Mouse (Mus musculus) ovary, adult 18-20 months (tissue): Measurements from ENCODE around the gene Fstl5.

Experiments
- DNase-seq: peaks from one replicate; pipeline ENCODE4 v3.0.0; 2022; ENCODE audit warnings: low spot score, mixed read lengths

Fstl5 gene

GRCm38 (mm10) chr3:76508811-76509210 is 434.7 kb downstream of the Fstl5 start:
- DNase-seq = no peak

DNA sequence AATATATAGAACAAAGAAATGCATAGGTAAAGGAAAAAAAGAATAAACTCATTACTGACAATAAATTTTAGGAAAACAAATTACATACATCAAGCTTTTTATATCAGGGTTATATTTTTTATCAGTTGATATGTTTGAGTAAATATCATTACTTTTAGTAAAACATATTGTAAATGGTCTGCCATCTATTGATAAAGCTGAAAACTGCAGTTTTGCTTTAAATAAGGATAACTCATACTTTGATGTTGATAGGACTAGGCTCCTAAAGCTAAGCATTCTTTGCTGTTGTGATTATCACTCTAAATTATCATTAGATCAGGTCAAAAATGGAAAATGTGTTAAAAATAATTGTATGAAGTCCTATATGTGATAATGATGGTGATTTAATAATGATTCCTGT is 493.3 kb downstream of the Fstl5 start:
- DNase-seq = no peak

DNA sequence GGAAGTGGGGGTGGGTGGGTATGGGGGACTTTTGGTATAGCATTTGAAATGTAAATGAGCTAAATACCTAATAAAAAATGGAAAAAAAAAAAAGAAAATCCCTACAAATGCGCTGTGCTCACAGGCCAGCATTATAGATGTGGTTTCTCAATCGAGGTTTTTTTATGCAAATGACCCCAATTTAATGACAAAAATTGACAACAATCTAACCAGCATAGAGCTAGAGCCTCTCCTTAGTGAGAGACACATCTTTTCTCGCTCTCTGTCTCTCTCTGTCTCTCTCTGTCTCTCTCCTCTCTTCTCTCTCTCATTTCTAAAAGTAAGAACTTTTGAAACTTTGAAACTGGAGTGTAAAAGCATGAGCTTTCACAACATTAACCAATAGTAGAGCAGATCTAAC is 498.4 kb downstream of the Fstl5 start:
- DNase-seq = no peak

DNA sequence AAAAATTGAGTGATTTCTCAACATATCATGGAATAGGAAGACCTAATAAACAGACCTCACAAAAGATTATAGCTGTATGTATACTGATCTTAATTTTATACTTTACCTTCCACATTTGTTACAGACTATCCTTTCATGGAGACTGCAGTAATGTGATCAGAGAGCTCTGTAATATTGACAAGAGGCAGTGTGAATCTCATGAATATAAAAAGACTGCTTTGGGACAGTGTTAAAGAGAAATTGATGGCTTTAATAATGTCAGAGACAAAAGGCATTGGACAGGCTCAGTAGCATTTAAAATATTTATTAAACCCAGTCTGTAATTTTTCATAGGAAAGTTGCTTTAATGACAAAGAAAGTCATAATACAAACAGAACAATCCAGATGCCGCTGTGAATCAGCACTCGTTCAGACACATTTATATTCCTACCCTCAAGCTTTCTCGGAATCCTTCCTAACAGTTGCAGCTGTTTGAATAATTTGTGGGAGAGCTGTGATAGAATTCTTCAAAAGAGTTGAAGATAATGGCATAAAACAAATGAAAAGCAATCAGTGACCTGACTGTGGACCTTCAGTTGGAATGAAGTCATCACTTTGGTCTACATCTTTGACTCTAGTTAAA is 499.0 kb downstream of the Fstl5 start:
- no peak for DNase-seq

- no peak for DNase-seq
These were observed 519.1 kb downstream of the Fstl5 start for GRCm38 (mm10) chr3:76593148-76593547.

DNA sequence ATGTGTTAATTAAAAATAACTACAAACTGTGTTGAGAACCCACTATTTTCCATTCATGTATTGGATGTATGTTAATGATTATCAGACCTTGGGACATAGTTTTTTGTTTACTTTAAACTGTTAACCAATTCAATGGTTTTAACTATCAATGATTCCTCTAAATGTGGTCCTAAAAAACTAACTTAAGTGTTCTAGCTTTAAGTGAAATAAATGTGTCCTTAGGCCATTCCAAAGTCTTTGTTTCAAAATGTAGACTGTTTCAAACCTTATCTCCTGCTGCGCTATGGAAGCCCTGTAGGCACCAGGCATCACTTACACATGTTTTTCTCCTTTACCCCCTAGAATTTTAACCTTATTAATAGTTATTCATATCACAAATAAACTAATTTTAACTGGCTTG is 546.0 kb downstream of the Fstl5 start:
- DNase-seq = no peak

DNA sequence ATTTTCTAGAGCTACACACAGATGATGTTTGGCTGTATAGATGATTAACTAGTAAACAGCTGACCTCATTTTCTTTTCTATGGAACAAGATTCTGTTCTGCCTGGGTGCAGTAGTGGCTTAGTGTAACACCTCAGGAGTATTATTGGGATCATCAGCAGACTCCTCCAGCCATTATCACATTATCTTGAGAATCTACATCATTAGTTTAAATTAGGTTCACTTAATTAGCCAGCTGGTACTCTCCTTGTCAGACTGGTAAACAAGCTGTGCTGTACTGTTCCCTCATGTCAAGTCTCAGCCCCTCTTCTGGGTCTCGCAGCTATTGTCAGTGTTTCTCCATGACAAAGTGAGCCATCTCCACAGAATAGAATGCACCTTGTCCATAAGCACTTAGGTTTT is 580.2 kb downstream of the Fstl5 start:
- no peak for DNase-seq

DNA sequence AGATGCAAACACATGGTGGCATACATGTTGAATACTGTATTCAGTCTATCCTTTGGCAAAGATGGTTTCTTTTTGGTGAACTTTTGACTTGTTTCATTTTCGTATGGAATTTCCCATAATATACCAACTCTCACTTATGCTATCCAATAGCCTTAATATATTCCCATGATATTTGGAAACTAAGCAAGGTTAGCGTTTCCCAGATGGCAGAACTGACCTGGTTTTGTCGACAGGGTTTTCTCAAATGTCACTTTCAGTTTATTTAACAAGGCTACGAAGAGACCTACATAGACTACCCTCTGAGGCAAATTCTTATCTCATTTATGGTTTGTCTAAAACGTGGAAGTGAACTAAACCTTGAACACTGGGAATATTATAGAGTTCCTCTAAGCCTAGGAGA is 596.8 kb downstream of the Fstl5 start:
- DNase-seq = no peak

- DNase-seq = no peak
These were observed 601.9 kb downstream of the Fstl5 start for GRCm38 (mm10) chr3:76676006-76676405.

GRCm38 (mm10) chr3:76679853-76680545 is 605.9 kb downstream of the Fstl5 start:
- no peak for DNase-seq

- no peak for DNase-seq
These were observed 606.4 kb downstream of the Fstl5 start for GRCm38 (mm10) chr3:76680546-76680883.

GRCm38 (mm10) chr3:76697134-76697629 is 623.1 kb downstream of the Fstl5 start:
- no peak for DNase-seq

DNA sequence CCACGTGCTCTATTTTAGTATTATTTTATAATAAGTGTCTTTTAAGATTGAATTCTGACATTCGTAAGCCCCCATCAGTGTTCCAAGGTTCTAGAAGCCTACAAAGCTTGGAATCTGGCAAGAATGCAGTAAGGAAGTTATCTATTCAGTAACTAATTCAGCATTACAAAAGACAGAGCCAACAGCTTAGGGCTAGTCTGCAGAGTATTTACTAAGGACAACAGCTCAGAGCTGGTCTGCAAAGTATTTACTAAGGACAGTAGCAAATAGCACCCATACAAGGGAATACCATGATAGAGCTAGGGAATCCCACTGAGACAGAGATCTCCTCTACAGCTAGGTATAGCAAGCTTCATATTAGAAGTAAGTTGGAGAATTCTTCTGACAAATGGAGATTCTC is 665.2 kb downstream of the Fstl5 start:
- no peak for DNase-seq
